Mouse (Mus musculus) bone marrow macrophage, adult 2 months (primary cell): ENCODE measurements at regions not wholly inside any gene's neighbourhood (a gene's known extent, or its start where the extent isn't known, plus 50 kb on each side); places are given as distances from the start of the nearest gene placed in this dataset.

ENCODE experiments used
- H3K27ac ChIP-seq: 2 replicates; pipeline ENCODE4 v1.5.1; 2012; ENCODE audit warnings: low read depth, low read length; ENCODE audit not compliant: insufficient read depth
- H3K4me1 ChIP-seq: 2 replicates; pipeline ENCODE4 v1.6.1; 2012; ENCODE audit warnings: low read length; ENCODE audit not compliant: control insufficient read depth, insufficient read depth
- H3K4me3 ChIP-seq: 2 replicates; pipeline ENCODE4 v1.5.1; 2012; ENCODE audit warnings: mild to moderate bottlenecking, low read length, moderate library complexity; ENCODE audit not compliant: insufficient read depth
- CTCF ChIP-seq: IDR thresholded peaks from 2 replicates; pipeline ENCODE4 v1.5.1; 2012; ENCODE audit warnings: low read depth, mild to moderate bottlenecking, low read length, moderate library complexity
- POLR2A ChIP-seq: IDR thresholded peaks from 2 replicates; pipeline ENCODE4 v1.6.1; 2012; ENCODE audit warnings: mild to moderate bottlenecking, low read depth, low read length, borderline replicate concordance

GRCm38 (mm10) chr8:86201830-86202229, 361.1 kb downstream of the Phkb start:
- no peaks in the 10 kb centered on the region for H3K4me1 ChIP-seq
- H3K27ac ChIP-seq, result no peak overlapping the region
- TF ChIP-seq CTCF, result no peak
- TF ChIP-seq POLR2A, result no peak
- no peak overlapping the region for H3K4me3 ChIP-seq

GRCm38 (mm10) chr8:86192262-86192661, 351.5 kb downstream of the Phkb start:
- no peak overlapping the region for H3K27ac ChIP-seq
- TF ChIP-seq POLR2A, result no peak
- TF ChIP-seq CTCF, result no peak
- H3K4me1 ChIP-seq, result no peaks in the 10 kb centered on the region

GRCm38 (mm10) chr8:86184671-86185070, 343.9 kb downstream of the Phkb start:
- Histone ChIP-seq H3K4me3 (no peak overlapping the region), H3K4me1 (no peaks in the 10 kb centered on the region), H3K27ac (no peak overlapping the region)
- TF ChIP-seq CTCF (no peak), POLR2A (no peak)

More at GRCm38 (mm10) chr8:86192262-86192661, 351.5 kb downstream of the Phkb start:
- no peak overlapping the region for H3K4me3 ChIP-seq

- Histone ChIP-seq H3K4me3 (no peak overlapping the region), H3K4me1 (no peaks in the 10 kb centered on the region), H3K27ac (no peak overlapping the region)
- TF ChIP-seq CTCF (no peak), POLR2A (no peak)
These were observed 340.0 kb downstream of the Phkb start for GRCm38 (mm10) chr8:86180793-86181192.

GRCm38 (mm10) chr8:86170091-86170490, 329.3 kb downstream of the Phkb start:
- H3K4me1 ChIP-seq, result peaks cover 11% of the 10 kb centered on the region
- H3K4me3 ChIP-seq, result no peak overlapping the region
- TF ChIP-seq POLR2A (no peak), CTCF (no peak)
- no peak overlapping the region for H3K27ac ChIP-seq

- TF ChIP-seq CTCF (no peak), POLR2A (no peak)
- Histone ChIP-seq H3K4me3 (no peak overlapping the region), H3K27ac (no peak overlapping the region), H3K4me1 (peaks cover 5% of the 10 kb centered on the region)
These were observed 324.1 kb downstream of the Phkb start for GRCm38 (mm10) chr8:86164818-86165217.

- H3K4me3 ChIP-seq, result no peak overlapping the region
- H3K27ac ChIP-seq, result no peak overlapping the region
- no peaks in the 10 kb centered on the region for H3K4me1 ChIP-seq
- no peak for TF ChIP-seq CTCF
- TF ChIP-seq POLR2A, result no peak
These were observed 318.5 kb downstream of the Phkb start for GRCm38 (mm10) chr8:86159074-86159783.

GRCm38 (mm10) chr8:86147586-86147985, 306.8 kb downstream of the Phkb start:
- TF ChIP-seq POLR2A (no peak), CTCF (no peak)
- Histone ChIP-seq H3K27ac (no peak overlapping the region), H3K4me3 (no peak overlapping the region), H3K4me1 (no peaks in the 10 kb centered on the region)

GRCm38 (mm10) chr8:86125244-86125643, 284.5 kb downstream of the Phkb start:
- no peak overlapping the region for H3K27ac ChIP-seq
- H3K4me1 ChIP-seq, result no peaks in the 10 kb centered on the region
- H3K4me3 ChIP-seq, result no peak overlapping the region
- TF ChIP-seq CTCF, result no peak
- no peak for TF ChIP-seq POLR2A

GRCm38 (mm10) chr8:86124655-86125054, 283.9 kb downstream of the Phkb start:
- TF ChIP-seq CTCF, result no peak
- no peak for TF ChIP-seq POLR2A
- Histone ChIP-seq H3K27ac (no peak overlapping the region), H3K4me1 (no peaks in the 10 kb centered on the region), H3K4me3 (no peak overlapping the region)
